ENCODE assay signal across 8 mouse cellular contexts in genomic region chr10:95193875-95194281, GRCm38 (mm10).
DNase-seq lines count a peak whose midpoint lies in the region; ATAC-seq and TF ChIP-seq lines count a peak whose summit lies in the region.

No protein-coding gene starts in this region.

- no peak for TF ChIP-seq CTCF in CH12.LX (conservative IDR thresholded peaks at IDR 0.05 in 1 of 2, IDR thresholded peaks at IDR 0.05 in 1 of 2; ENCODE audit: low read depth in 2 of 2, low read length in 2 of 2)
- TF ChIP-seq CTCF in heart, postnatal 0 days (IDR thresholded peaks at IDR 0.05; ENCODE audit: low read depth) = no peak
- no peak for TF ChIP-seq CTCF in left cerebral cortex, adult 2 months (IDR thresholded peaks at IDR 0.05)

- no peaks in the 10 kb centered on the region for H3K36me3 ChIP-seq in CH12.LX (replicated peaks in 1 of 2; ENCODE audit: control insufficient read depth in 1 of 2, insufficient read depth in 1 of 2, low read length in 1 of 2)
- H3K36me3 ChIP-seq in heart, postnatal 0 days (replicated peaks; ENCODE audit: control insufficient read depth, insufficient read depth, low read length) = no peaks in the 10 kb centered on the region
- no peaks in the 10 kb centered on the region for H3K36me3 ChIP-seq in limb, embryonic 13.5 days

- DNase-seq in adrenal gland, postnatal 14 days = peak; percentile 43
- DNase-seq in adrenal gland, postnatal 25 days = no peak
- no peak for DNase-seq in CH12.LX (ENCODE audit: extremely low read depth)
- no peak for DNase-seq in heart, postnatal 0 days (ENCODE audit: low spot score)
- DNase-seq in left cerebral cortex, adult 2 months (ENCODE audit: extremely low spot score in 1 of 2, low spot score in 2 of 2) = no peak
- no peak for DNase-seq in spleen, postnatal 36 days (ENCODE audit: low spot score in 2 of 2)
- no peak for DNase-seq in urinary bladder, adult 18-20 months (ENCODE audit: low spot score in 2 of 2)

- no peaks in the 10 kb centered on the region for H3K79me2 ChIP-seq in CH12.LX (replicated peaks; ENCODE audit: control insufficient read depth, extremely low read depth, insufficient read depth, poor library complexity, severe bottlenecking)

- peaks cover 2% of the 10 kb centered on the region for H3K9me3 ChIP-seq in CH12.LX (replicated peaks; ENCODE audit: low read length)
- H3K9me3 ChIP-seq in heart, postnatal 0 days (replicated peaks; ENCODE audit: control insufficient read depth, low read length) = no peaks in the 10 kb centered on the region
- no peaks in the 10 kb centered on the region for H3K9me3 ChIP-seq in limb, embryonic 13.5 days

- WGBS in heart, postnatal 0 days = 43% methylated on average over 11 of the region's 11 CpGs
- WGBS in limb, embryonic 13.5 days = 22% methylated on average over 11 of the region's 11 CpGs

- no peaks in the 10 kb centered on the region for H3K27me3 ChIP-seq in CH12.LX (replicated peaks)
- no peaks in the 10 kb centered on the region for H3K27me3 ChIP-seq in heart, postnatal 0 days (ENCODE audit: control insufficient read depth, insufficient read depth, low read length)
- H3K27me3 ChIP-seq in limb, embryonic 13.5 days = no peaks in the 10 kb centered on the region

- TF ChIP-seq RAD21 in CH12.LX (IDR thresholded peaks at IDR 0.05; ENCODE audit: low read depth, low read length) = no peak

- no peak for TF ChIP-seq EP300 in CH12.LX (IDR thresholded peaks at IDR 0.05; ENCODE audit: low read length)
- TF ChIP-seq EP300 in heart, postnatal 0 days (IDR thresholded peaks at IDR 0.05; ENCODE audit: low read depth) = no peak

- intact Hi-C loops in left cerebral cortex, adult 2 months (cut with DNase I) = no loop called here

- no peak overlapping the region for H3K9ac ChIP-seq in CH12.LX (ENCODE audit: insufficient read depth, low read depth)
- no peak overlapping the region for H3K9ac ChIP-seq in heart, postnatal 0 days (replicated peaks; ENCODE audit: low read depth, low read length)
- H3K9ac ChIP-seq in limb, embryonic 13.5 days = no peak overlapping the region

- H3K4me2 ChIP-seq in CH12.LX (ENCODE audit: insufficient read depth, low read depth, poor library complexity, severe bottlenecking) = peak overlapping the region; percentile 58
- peak overlapping the region; percentile 45 for H3K4me2 ChIP-seq in heart, postnatal 0 days (ENCODE audit: low read depth, low read length)
- H3K4me2 ChIP-seq in limb, embryonic 13.5 days (replicated peaks) = peak overlapping the region; percentile 51

- H3K4me1 ChIP-seq in CH12.LX (ENCODE audit: control insufficient read depth in 1 of 2, insufficient read depth in 2 of 2) = peaks cover 7 to 13% of the 10 kb centered on the region in 2 experiments; a peak in 3 of 4 replicates
- H3K4me1 ChIP-seq in heart, postnatal 0 days (ENCODE audit: control insufficient read depth, insufficient read depth) = peaks cover 10% of the 10 kb centered on the region; the same call in 1 of the 2 replicates
- H3K4me1 ChIP-seq in limb, embryonic 13.5 days = peaks cover 39% of the 10 kb centered on the region

- no peak overlapping the region for H3K27ac ChIP-seq in CH12.LX (ENCODE audit: insufficient read depth, low read depth)
- peak overlapping the region; percentile 68 for H3K27ac ChIP-seq in heart, postnatal 0 days (ENCODE audit: low read depth)
- H3K27ac ChIP-seq in limb, embryonic 13.5 days = peak overlapping the region; percentile 22; the same call in 1 of the 2 replicates
- no peak overlapping the region for H3K27ac ChIP-seq in left cerebral cortex, adult 2 months

- in situ Hi-C loops in CH12.LX (cut with MboI; ENCODE audit: low pct_ligation_motif_present, low pct_unique_long_range_greater_than_20kb, low sequenced_read_pairs) = no loop called here

- ATAC-seq in heart, postnatal 0 days (ENCODE audit: insufficient read depth, low read depth) = peak; percentile 40; the same call in 1 of the 2 replicates
- ATAC-seq in limb, embryonic 13.5 days (ENCODE audit: low FRiP score, low read depth) = 0 out of 2 replicates have a peak, but pooled peaks have one; percentile 25

- H3K4me3 ChIP-seq in CH12.LX (replicated peaks in 1 of 3; ENCODE audit: low read depth in 2 of 3, low read length in 2 of 3, poor library complexity in 1 of 3) = peak overlapping the region in 1 of 3 experiments; percentile 11
- H3K4me3 ChIP-seq in heart, postnatal 0 days (ENCODE audit: low read depth, low read length) = no peak overlapping the region
- no peak overlapping the region for H3K4me3 ChIP-seq in limb, embryonic 13.5 days
- no peak overlapping the region for H3K4me3 ChIP-seq in left cerebral cortex, adult 2 months

- no peak for TF ChIP-seq POLR2A in CH12.LX (IDR thresholded peaks at IDR 0.05; ENCODE audit: low read depth, low read length)

- dilution Hi-C loops in CH12.LX (cut with MboI; ENCODE audit: extremely low pct_ligation_motif_present, extremely low pct_unique_long_range_greater_than_20kb, low sequenced_read_pairs) = no loop called here

TF ChIP-seq in CH12.LX, 34 proteins besides CTCF, POLR2A, EP300 and RAD21:
- TF ChIP-seq ZC3H11A (IDR thresholded peaks at IDR 0.05; ENCODE audit: low read depth, low read length) (no peak), RCOR1 (conservative IDR thresholded peaks at IDR 0.05; ENCODE audit: low read depth, low read length) (no peak), MAZ (IDR thresholded peaks at IDR 0.05; ENCODE audit: low read depth, low read length) (no peak), TBP (conservative IDR thresholded peaks at IDR 0.05; ENCODE audit: low read depth, low read length) (no peak), CHD1 (IDR thresholded peaks at IDR 0.05; ENCODE audit: low read depth, low read length) (no peak), GABPA (IDR thresholded peaks at IDR 0.05; ENCODE audit: insufficient replicate concordance, low read depth, low read length) (no peak), NRF1 (IDR thresholded peaks at IDR 0.05; ENCODE audit: low read depth, low read length) (no peak), KAT2A (IDR thresholded peaks at IDR 0.05; ENCODE audit: insufficient replicate concordance, low read length) (no peak), JUND (conservative IDR thresholded peaks at IDR 0.05; ENCODE audit: low read depth, low read length) (no peak)

Comparison
In these comparisons a context has a peak if more than half of its experiments do, and no peak if none do; other contexts are left out.
1. H3K27ac ChIP-seq: peak in heart, postnatal 0 days (single experiment) and limb, embryonic 13.5 days (single experiment); none in CH12.LX (single experiment) and left cerebral cortex, adult 2 months (single experiment).
2. Peak in every context shown above with its lines, with median percentiles within 50 percentile points of each other: H3K4me2 ChIP-seq.